In the genomic region with DNA sequence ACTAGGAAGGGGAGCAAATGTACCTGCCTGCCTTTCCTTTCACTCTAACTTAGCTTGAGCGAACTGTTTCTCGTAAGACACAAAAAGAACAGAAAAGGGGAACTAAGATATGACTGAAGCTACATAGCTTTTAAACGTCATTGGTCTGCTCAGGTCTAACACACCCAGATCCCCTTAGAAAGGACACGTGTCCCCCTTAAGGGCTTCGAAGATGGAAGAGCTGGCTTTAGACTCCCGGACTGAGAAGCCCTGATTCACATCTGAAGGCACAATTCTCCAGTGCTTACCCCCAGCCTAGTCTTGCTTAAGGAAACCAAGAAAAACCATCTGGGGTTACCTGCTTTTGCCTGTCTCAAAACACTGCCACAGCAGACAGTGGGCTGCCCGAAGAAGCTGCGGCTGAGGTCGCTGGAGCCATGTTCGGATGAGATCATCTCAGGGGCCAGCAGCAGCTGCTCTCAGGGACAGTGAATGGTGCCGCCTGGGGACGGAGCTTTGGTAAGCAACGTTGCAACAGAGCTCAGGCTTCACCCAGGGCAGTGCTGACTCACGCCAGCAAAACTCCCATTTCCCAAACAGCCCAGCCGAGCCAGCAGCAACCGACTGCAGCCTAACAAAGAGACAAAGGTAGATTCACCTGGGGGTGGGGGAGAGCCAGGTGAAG, we compare ENCODE assay signal across 7 mouse cellular contexts. TPM values are rescaled to one million over a fixed set of nuclear protein-coding genes. Genes with fewer than 3 reads are reported as not detected.
DNase-seq lines count a peak whose midpoint lies in the region; ATAC-seq lines count a peak whose summit lies in the region.

No protein-coding gene starts in this region.

- peak overlapping the region; percentile 35 for H3K9ac ChIP-seq in hindbrain, embryonic 12.5 days

- H3K27ac ChIP-seq in hindbrain, embryonic 12.5 days: peak overlapping the region; percentile 60
- H3K27ac ChIP-seq in limb, embryonic 10.5 days: peak overlapping the region; percentile 64
- peak overlapping the region; percentile 69 for H3K27ac ChIP-seq in midbrain, embryonic 10.5 days (replicated peaks)

- peaks cover 4% of the 10 kb centered on the region; the same call in 1 of the 2 replicates for H3K27me3 ChIP-seq in hindbrain, embryonic 12.5 days
- peaks cover 11% of the 10 kb centered on the region; the same call in 1 of the 2 replicates for H3K27me3 ChIP-seq in limb, embryonic 10.5 days (ENCODE audit: low read depth, poor library complexity, severe bottlenecking)
- peaks cover 9% of the 10 kb centered on the region; the same call in 1 of the 2 replicates for H3K27me3 ChIP-seq in midbrain, embryonic 10.5 days (ENCODE audit: low read depth, poor library complexity, severe bottlenecking)

- DNase-seq in R1 (ENCODE audit: low read depth, low spot score): peak; percentile 22
- peak; percentile 26 for DNase-seq in cerebellum, adult 9-10 months
- DNase-seq in frontal cortex, postnatal 14 days (ENCODE audit: low spot score in 2 of 2): peak; percentile 21 to 25
- DNase-seq in limb, embryonic 10.5 days (ENCODE audit: low spot score): peak; percentile 38
- peak; percentile 66 for DNase-seq in midbrain, embryonic 10.5 days (ENCODE audit: low spot score)
- DNase-seq in skeletal muscle tissue, adult 2 months (ENCODE audit: low read depth, low spot score): peak; percentile 84

- peak overlapping the region; percentile 15; the same call in 1 of the 2 replicates for H3K4me3 ChIP-seq in hindbrain, embryonic 12.5 days
- H3K4me3 ChIP-seq in limb, embryonic 10.5 days: 0 out of 2 replicates have a peak overlapping the region, but pooled peaks have one; percentile 13
- H3K4me3 ChIP-seq in midbrain, embryonic 10.5 days: peak overlapping the region; percentile 5; the same call in 1 of the 2 replicates

- peaks cover 26% of the 10 kb centered on the region for H3K4me1 ChIP-seq in hindbrain, embryonic 12.5 days
- peaks cover 26% of the 10 kb centered on the region for H3K4me1 ChIP-seq in limb, embryonic 10.5 days
- H3K4me1 ChIP-seq in midbrain, embryonic 10.5 days: peaks cover 36% of the 10 kb centered on the region

- no peaks in the 10 kb centered on the region for H3K36me3 ChIP-seq in hindbrain, embryonic 12.5 days
- H3K36me3 ChIP-seq in limb, embryonic 10.5 days: no peaks in the 10 kb centered on the region
- H3K36me3 ChIP-seq in midbrain, embryonic 10.5 days: no peaks in the 10 kb centered on the region

- 28% methylated on average over 16 of the region's 16 CpGs for WGBS in hindbrain, embryonic 12.5 days
- WGBS in limb, embryonic 10.5 days: 35% methylated on average over 16 of the region's 16 CpGs
- 29% methylated on average over 16 of the region's 16 CpGs for WGBS in midbrain, embryonic 10.5 days

- peak overlapping the region; percentile 38 for H3K4me2 ChIP-seq in hindbrain, embryonic 12.5 days (replicated peaks)

- H3K9me3 ChIP-seq in hindbrain, embryonic 12.5 days (replicated peaks): no peaks in the 10 kb centered on the region
- no peaks in the 10 kb centered on the region for H3K9me3 ChIP-seq in limb, embryonic 10.5 days (replicated peaks)
- no peaks in the 10 kb centered on the region for H3K9me3 ChIP-seq in midbrain, embryonic 10.5 days (replicated peaks)

- 0 out of 2 replicates have a peak, but pooled peaks have one; percentile 58 for ATAC-seq in hindbrain, embryonic 12.5 days (ENCODE audit: low FRiP score)

RNA-seq across cellular contexts. Expression of gene Rffl, which starts 25.5 kb away (rescaled TPM):
- 8.9 and 9.6 TPM in 2 replicates for polyA plus RNA-seq in hindbrain, embryonic 12.5 days (2016; fragmentation: Nextera tagmentation; extraction: Ambion mirVana)
- 8.6 and 10.6 TPM in 2 replicates for polyA plus RNA-seq in limb, embryonic 10.5 days (2016; fragmentation: Nextera tagmentation; extraction: Ambion mirVana)
- polyA plus RNA-seq in midbrain, embryonic 10.5 days (2016; fragmentation: Nextera tagmentation; extraction: Ambion mirVana): 11.5 and 12.0 TPM in 2 replicates

RNA-seq across cellular contexts. Expression of gene Rad51d, which starts 44.9 kb away (rescaled TPM):
- polyA plus RNA-seq in hindbrain, embryonic 12.5 days (2016; fragmentation: Nextera tagmentation; extraction: Ambion mirVana): 10.9 and 12.6 TPM in 2 replicates
- polyA plus RNA-seq in limb, embryonic 10.5 days (2016; fragmentation: Nextera tagmentation; extraction: Ambion mirVana): 12.8 and 13.7 TPM in 2 replicates
- polyA plus RNA-seq in midbrain, embryonic 10.5 days (2016; fragmentation: Nextera tagmentation; extraction: Ambion mirVana): 16.3 and 17.2 TPM in 2 replicates

RNA-seq across cellular contexts. Expression of gene Fndc8, which starts 46.4 kb away (rescaled TPM):
- polyA plus RNA-seq in hindbrain, embryonic 12.5 days (2016; fragmentation: Nextera tagmentation; extraction: Ambion mirVana): 0.65 and 0.68 TPM in 2 replicates
- 0.18 and 0.35 TPM in 2 replicates for polyA plus RNA-seq in limb, embryonic 10.5 days (2016; fragmentation: Nextera tagmentation; extraction: Ambion mirVana)
- polyA plus RNA-seq in midbrain, embryonic 10.5 days (2016; fragmentation: Nextera tagmentation; extraction: Ambion mirVana): 0.28 and 0.34 TPM in 2 replicates

Comparison
In these comparisons a context has a peak if more than half of its experiments do, and no peak if none do; other contexts are left out.
1. Peak in every context shown above with its lines: DNase-seq, ATAC-seq, H3K4me3 ChIP-seq and H3K27ac ChIP-seq.
2. DNase-seq: peak in every context shown above with its lines; median percentile 84 in skeletal muscle tissue, adult 2 months; 66 in midbrain, embryonic 10.5 days; 38 in limb, embryonic 10.5 days; 26 in cerebellum, adult 9-10 months; 23 in frontal cortex, postnatal 14 days; 22 in R1.